Mouse (Mus musculus) midbrain, embryonic 11.5 days (tissue): ENCODE measurements around the gene Srsf3. TPM values are rescaled to one million over a fixed set of nuclear protein-coding genes. Genes with fewer than 3 reads are reported as not detected.
"Not testable (repeated sequence)": the region's sequence is repeated elsewhere in the genome, so short reads cannot be mapped to it uniquely, and the experiment has no call there.

Source experiments
- ATAC-seq: fragments of 200-750 bp; cut with Nextera tagmentation; 2 replicates; pipeline ENCODE4 v1.8.0; 2017; ENCODE audit warnings: moderate TSS enrichment, moderate library complexity; ENCODE audit not compliant: low FRiP score
- DNase-seq: peaks from one replicate; pipeline ENCODE4 v3.0.0; 2015; ENCODE audit warnings: low spot score; ENCODE audit errors: missing footprints
- H3K27ac ChIP-seq: fragments of 300-500 bp; sonication (generic); 2 replicates; pipeline ENCODE4 v1.5.1; 2014; ENCODE audit warnings: low read depth, low read length
- H3K27me3 ChIP-seq: fragments of 300-500 bp; sonication (generic); 2 replicates; pipeline ENCODE4 v1.6.1; 2014; ENCODE audit warnings: mild to moderate bottlenecking, low read length, moderate library complexity, mixed read lengths; ENCODE audit not compliant: control insufficient read depth, insufficient read depth
- H3K36me3 ChIP-seq: fragments of 300-500 bp; sonication (generic); 2 replicates; pipeline ENCODE4 v1.6.1; 2014; ENCODE audit warnings: mild to moderate bottlenecking, low read length, moderate library complexity, mixed read lengths; ENCODE audit not compliant: control insufficient read depth, insufficient read depth
- H3K4me1 ChIP-seq: fragments of 300-500 bp; sonication (generic); 2 replicates; pipeline ENCODE4 v1.6.1; 2014; ENCODE audit warnings: low read length; ENCODE audit not compliant: control insufficient read depth, insufficient read depth
- H3K4me2 ChIP-seq: fragments of 300-500 bp; sonication (generic); 2 replicates; pipeline ENCODE4 v1.6.1; 2014; ENCODE audit warnings: mild to moderate bottlenecking, moderate library complexity
- H3K4me3 ChIP-seq: fragments of 300-500 bp; sonication (generic); 2 replicates; pipeline ENCODE4 v1.5.1; 2014; ENCODE audit warnings: low read depth, low read length
- H3K9ac ChIP-seq: fragments of 300-500 bp; sonication (generic); 2 replicates; pipeline ENCODE4 v1.6.1; 2014; ENCODE audit warnings: low read length
- H3K9me3 ChIP-seq: fragments of 300-500 bp; sonication (generic); 2 replicates; pipeline ENCODE4 v1.6.1; 2016; ENCODE audit warnings: low read length; ENCODE audit not compliant: control insufficient read depth
- WGBS: fragments of 180-500 bp; shearing (Covaris S2); extraction: QIAGEN DNeasy Blood & Tissue Kit; methylation state at CpG from one replicate; pipeline ENCODE4 v1.1.7; 2014; 5-methylcytosine and 5-hydroxymethylcytosine counted together
- polyA plus RNA-seq: library from polyadenylated mRNA; unstranded; fragments of >200 nt; fragmentation: Nextera tagmentation; extraction: Ambion mirVana; gene quantifications from 2 replicates; pipeline ENCODE4 v1.2.1, GENCODE M21; 2014

The Srsf3 gene
- polyA plus RNA-seq, 1 experiment from 2014 or later = 899 TPM

- H3K9ac ChIP-seq, H3K4me2 ChIP-seq, H3K9me3 ChIP-seq, H3K4me1 ChIP-seq, DNase-seq, H3K27me3 ChIP-seq, ATAC-seq, H3K36me3 ChIP-seq, H3K4me3 ChIP-seq, H3K27ac ChIP-seq: not testable (repeated sequence)
- 89% methylated on average over 1 of the region's 1 CpGs for whole genome bisulfite sequencing
Measured at GRCm38 (mm10) chr17:28993004-28993403, 39.4 kb upstream of the Srsf3 start.

GRCm38 (mm10) chr17:28994615-28995014 lies 37.8 kb upstream of the Srsf3 start:
- Histone ChIP-seq H3K27ac (no peak overlapping the region), H3K4me1 (no peaks in the 10 kb centered on the region), H3K4me3 (no peak overlapping the region), H3K27me3 (no peaks in the 10 kb centered on the region), H3K9ac (no peak overlapping the region), H3K4me2 (no peak overlapping the region), H3K9me3 (no peaks in the 10 kb centered on the region), H3K36me3 (peaks cover 5% of the 10 kb centered on the region; the same call in 1 of the 2 replicates)
- ATAC-seq = no peak
- 96% methylated on average over 4 of the region's 4 CpGs for WGBS
- no peak for DNase-seq

- H3K4me2 ChIP-seq = no peak overlapping the region
- no peak overlapping the region for H3K9ac ChIP-seq
- H3K36me3 ChIP-seq = peaks cover 11% of the 10 kb centered on the region; the same call in 1 of the 2 replicates
- H3K27me3 ChIP-seq = no peaks in the 10 kb centered on the region
- no peaks in the 10 kb centered on the region for H3K9me3 ChIP-seq
- H3K27ac ChIP-seq = no peak overlapping the region
- H3K4me3 ChIP-seq = no peak overlapping the region
- no peaks in the 10 kb centered on the region for H3K4me1 ChIP-seq
- WGBS = 90% methylated on average over 6 of the region's 6 CpGs
- DNase-seq (no peak), ATAC-seq (no peak)
Measured at GRCm38 (mm10) chr17:29000465-29000864, 32.0 kb upstream of the Srsf3 start.

GRCm38 (mm10) chr17:29003740-29004139 lies 28.7 kb upstream of the Srsf3 start:
- 71% methylated on average over 1 of the region's 1 CpGs for WGBS
- Histone ChIP-seq H3K9me3 (no peaks in the 10 kb centered on the region), H3K27ac (no peak overlapping the region), H3K4me3 (no peak overlapping the region), H3K36me3 (peaks cover 11% of the 10 kb centered on the region; the same call in 1 of the 2 replicates), H3K4me2 (no peak overlapping the region), H3K9ac (no peak overlapping the region), H3K4me1 (peaks cover 10% of the 10 kb centered on the region), H3K27me3 (no peaks in the 10 kb centered on the region)
- ATAC-seq (no peak), DNase-seq (peak; percentile 23)

GRCm38 (mm10) chr17:29005002-29005401 lies 27.4 kb upstream of the Srsf3 start:
- Histone ChIP-seq H3K27ac (no peak overlapping the region), H3K4me2 (no peak overlapping the region), H3K36me3 (peaks cover 7% of the 10 kb centered on the region; the same call in 1 of the 2 replicates), H3K9me3 (no peaks in the 10 kb centered on the region), H3K9ac (no peak overlapping the region), H3K4me1 (peaks cover 10% of the 10 kb centered on the region), H3K27me3 (no peaks in the 10 kb centered on the region), H3K4me3 (no peak overlapping the region)
- DNase-seq (peak; percentile 59), ATAC-seq (no peak)
- 93% methylated on average over 3 of the region's 3 CpGs for WGBS

GRCm38 (mm10) chr17:29006812-29007211 lies 25.6 kb upstream of the Srsf3 start:
- no peaks in the 10 kb centered on the region for H3K9me3 ChIP-seq
- H3K4me1 ChIP-seq = peaks cover 10% of the 10 kb centered on the region
- H3K9ac ChIP-seq = peak overlapping the region; percentile 98
- ATAC-seq = no peak
- H3K27ac ChIP-seq = no peak overlapping the region
- peak overlapping the region; percentile 97 for H3K4me3 ChIP-seq
- no peaks in the 10 kb centered on the region for H3K27me3 ChIP-seq
- WGBS = 13% methylated on average over 7 of the region's 7 CpGs
- peak overlapping the region; percentile 88 for H3K4me2 ChIP-seq
- no peaks in the 10 kb centered on the region for H3K36me3 ChIP-seq
- peak; percentile 84 for DNase-seq

- Histone ChIP-seq H3K9me3 (no peaks in the 10 kb centered on the region), H3K4me2 (peak overlapping the region; percentile 88), H3K9ac (peak overlapping the region; percentile 98), H3K27ac (peak overlapping the region; percentile 89), H3K27me3 (no peaks in the 10 kb centered on the region; the same call in 1 of the 2 replicates), H3K36me3 (no peaks in the 10 kb centered on the region), H3K4me1 (peaks cover 10% of the 10 kb centered on the region), H3K4me3 (peak overlapping the region; percentile 97)
- DNase-seq = peak; percentile 93
- 0% methylated on average over 18 of the region's 19 CpGs for WGBS
- no peak; the same call in 1 of the 2 replicates for ATAC-seq
Measured at GRCm38 (mm10) chr17:29007243-29007640, 25.2 kb upstream of the Srsf3 start.

GRCm38 (mm10) chr17:29007641-29008325 lies 24.6 kb upstream of the Srsf3 start, which contains the start of gene Stk38:
Gene Stk38, minus strand, starts transcription at chr17:29007995.
- peak within 1 kb of the TSS; percentile 97 for H3K4me3 ChIP-seq
- ATAC-seq = peak; percentile 93
- H3K4me2 ChIP-seq = peak within 1 kb of the TSS; percentile 88
- no peaks in the 10 kb centered on the region for H3K9me3 ChIP-seq
- under 1% methylated on average over 64 of the region's 65 CpGs for WGBS
- peaks cover 10% of the 10 kb centered on the region for H3K4me1 ChIP-seq
- peak; percentile 100 for DNase-seq
- H3K9ac ChIP-seq = peak within 1 kb of the TSS; percentile 98
- no peaks in the 10 kb centered on the region; the same call in 1 of the 2 replicates for H3K27me3 ChIP-seq
- H3K36me3 ChIP-seq = no peaks in the 10 kb centered on the region
- H3K27ac ChIP-seq = peak within 1 kb of the TSS; percentile 89

GRCm38 (mm10) chr17:29008326-29008650 lies 24.1 kb upstream of the Srsf3 start:
- DNase-seq (no peak), ATAC-seq (peak; percentile 31; the same call in 1 of the 2 replicates)
- peak overlapping the region; percentile 88 for H3K4me2 ChIP-seq
- no peaks in the 10 kb centered on the region; the same call in 1 of the 2 replicates for H3K27me3 ChIP-seq
- peaks cover 10% of the 10 kb centered on the region for H3K4me1 ChIP-seq
- no peaks in the 10 kb centered on the region for H3K36me3 ChIP-seq
- peak overlapping the region; percentile 89 for H3K27ac ChIP-seq
- peak overlapping the region; percentile 97 for H3K4me3 ChIP-seq
- WGBS = 6% methylated on average over 8 of the region's 8 CpGs
- H3K9me3 ChIP-seq = no peaks in the 10 kb centered on the region
- H3K9ac ChIP-seq = peak overlapping the region; percentile 98
